Mouse (Mus musculus) adrenal gland, postnatal 14 days (tissue): ENCODE data around the gene Slc22a20. TPM values are rescaled to one million over a fixed set of nuclear protein-coding genes. Genes with fewer than 3 reads are reported as not detected.
A peak's percentile ranks its signal among the peaks of the same experiment; 100 is the strongest.

ENCODE experiments used
- DNase-seq: peaks from one replicate; pipeline ENCODE4 v3.0.0; 2021; ENCODE audit warnings: mixed read lengths
- long read RNA-seq, 2 experiments: library from polyadenylated mRNA; stranded (forward); transcript quantifications; one replicate each; pipeline ENCODE4 v2.0.0; 2021
- total RNA-seq: library from RNA; stranded (reverse); gene quantifications from 2 replicates; pipeline ENCODE4 v1.2.3, GENCODE M21; 2021

Gene Slc22a20
- total RNA-seq = not detected in 2 replicates
- long read RNA-seq, experiment 1 = 0 reads
- long read RNA-seq, experiment 2 = 0 reads

- DNase-seq = no peak
Measured at GRCm38 (mm10) chr19:5986043-5986442, at the start of gene Slc22a20. Gene Slc22a20 (minus strand): TSS chr19:5986143.

GRCm38 (mm10) chr19:6030520-6031280, 44.8 kb upstream of the Slc22a20 start:
- DNase-seq = no peak

GRCm38 (mm10) chr19:6029426-6029825, 43.5 kb upstream of the Slc22a20 start:
- DNase-seq = no peak

- no peak for DNase-seq
Measured at GRCm38 (mm10) chr19:6028991-6029390, 43.0 kb upstream of the Slc22a20 start.

- DNase-seq = peak; percentile 81
Measured at GRCm38 (mm10) chr19:6023930-6024329, 38.0 kb upstream of the Slc22a20 start.

- DNase-seq = no peak
Measured at GRCm38 (mm10) chr19:6023059-6023458, 37.1 kb upstream of the Slc22a20 start.

- DNase-seq = no peak
Measured at GRCm38 (mm10) chr19:6020276-6020675, 34.3 kb upstream of the Slc22a20 start.

DNA sequence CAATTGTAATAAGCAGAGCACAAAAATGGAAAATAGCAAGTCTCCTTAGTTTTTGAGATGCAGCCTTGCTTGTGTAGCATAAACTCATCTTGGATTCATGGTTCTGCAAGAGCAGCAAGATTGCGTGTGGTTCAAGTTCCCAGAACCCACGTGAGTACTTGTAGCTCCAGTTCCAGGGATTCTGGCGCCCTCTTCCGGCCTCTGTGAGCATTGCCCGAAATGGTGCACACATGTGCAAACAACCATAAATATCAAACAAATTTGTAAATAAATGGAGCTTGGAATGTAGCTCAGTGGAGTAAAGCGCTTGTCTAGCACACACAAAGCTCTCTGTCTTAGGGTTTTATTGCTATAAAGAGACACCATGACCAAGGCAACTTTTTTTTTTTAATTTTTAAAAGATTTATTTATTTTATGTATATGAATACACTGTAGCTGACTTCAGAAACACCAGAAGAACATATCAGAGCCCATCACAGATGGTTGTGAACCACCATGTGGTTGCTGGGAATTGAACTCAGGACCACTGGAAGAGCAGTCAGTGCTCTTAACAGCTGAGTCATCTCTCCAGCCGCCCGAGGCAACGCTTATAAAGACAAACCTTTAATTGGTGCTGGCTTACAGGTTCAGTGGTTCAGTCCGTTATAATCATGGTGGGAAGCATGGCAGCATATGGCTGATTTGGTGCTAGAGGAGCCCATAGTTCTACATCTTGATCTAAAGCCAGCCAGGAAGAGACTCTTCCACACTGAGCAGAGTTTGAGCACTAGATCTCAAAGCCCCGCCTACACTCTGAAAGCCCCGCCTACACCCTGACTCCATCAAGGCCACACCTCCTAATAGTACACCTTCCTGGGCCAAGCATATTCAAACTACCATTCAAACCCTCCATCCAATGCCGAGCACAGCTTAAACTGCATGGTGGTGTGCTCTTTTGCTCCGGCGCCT, 32.5 kb upstream of the Slc22a20 start:
- peak; percentile 94 for DNase-seq

GRCm38 (mm10) chr19:6016532-6016931, 30.6 kb upstream of the Slc22a20 start:
- peak; percentile 18 for DNase-seq

GRCm38 (mm10) chr19:6015511-6016315, 29.8 kb upstream of the Slc22a20 start, which contains the start of gene Capn1:
Gene Capn1 (minus strand): TSS chr19:6015897.
- peak; percentile 88 for DNase-seq

DNA sequence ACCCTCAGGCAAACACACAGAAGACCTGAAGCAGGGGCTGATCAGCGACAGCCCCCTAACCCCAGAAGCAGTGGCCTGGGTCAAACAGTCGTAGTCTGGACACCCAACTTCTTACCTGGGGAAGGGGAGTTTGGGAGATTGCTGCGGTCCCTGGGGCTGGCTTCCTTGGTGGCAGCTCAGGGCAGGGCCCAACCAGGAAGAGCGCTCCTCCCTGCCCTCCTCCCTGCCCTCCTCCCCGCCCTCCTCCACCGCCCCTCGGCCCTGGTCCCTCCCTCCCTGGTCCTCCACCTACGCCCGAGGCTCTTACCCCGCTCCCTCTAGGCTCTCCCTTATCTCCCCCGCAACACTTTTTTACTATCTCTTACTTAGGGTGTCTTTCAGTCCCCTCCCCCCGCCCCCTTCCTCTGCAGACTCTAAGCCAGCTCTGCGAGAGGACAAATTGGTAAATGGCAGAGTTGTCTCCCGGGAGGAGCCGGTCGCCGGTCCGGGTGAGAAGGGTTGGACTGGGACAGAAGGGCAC, 29.1 kb upstream of the Slc22a20 start:
- peak; percentile 74 for DNase-seq

- no peak for DNase-seq
Measured at GRCm38 (mm10) chr19:6013691-6014090, 27.7 kb upstream of the Slc22a20 start.

DNA sequence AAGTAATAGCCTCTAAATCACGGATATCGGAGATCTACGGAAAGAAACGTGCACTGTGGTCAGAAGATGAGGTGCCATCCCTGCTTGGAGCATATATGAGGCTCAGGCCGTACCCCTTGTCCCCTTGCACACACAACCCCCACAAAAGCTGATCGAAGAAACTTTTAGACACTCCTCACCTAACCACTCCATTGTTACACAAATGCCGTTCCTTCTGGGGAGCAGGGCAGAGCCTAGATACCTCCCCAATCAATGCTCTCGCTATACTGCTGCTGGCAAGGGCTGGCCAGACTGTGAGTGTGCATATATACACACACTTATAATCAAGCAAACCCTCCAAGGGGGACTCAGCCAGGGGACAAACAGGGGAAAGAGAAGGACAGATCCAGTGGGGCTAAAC, 23.2 kb upstream of the Slc22a20 start:
- DNase-seq = no peak

GRCm38 (mm10) chr19:6007013-6007412, 21.1 kb upstream of the Slc22a20 start:
- no peak for DNase-seq

DNA sequence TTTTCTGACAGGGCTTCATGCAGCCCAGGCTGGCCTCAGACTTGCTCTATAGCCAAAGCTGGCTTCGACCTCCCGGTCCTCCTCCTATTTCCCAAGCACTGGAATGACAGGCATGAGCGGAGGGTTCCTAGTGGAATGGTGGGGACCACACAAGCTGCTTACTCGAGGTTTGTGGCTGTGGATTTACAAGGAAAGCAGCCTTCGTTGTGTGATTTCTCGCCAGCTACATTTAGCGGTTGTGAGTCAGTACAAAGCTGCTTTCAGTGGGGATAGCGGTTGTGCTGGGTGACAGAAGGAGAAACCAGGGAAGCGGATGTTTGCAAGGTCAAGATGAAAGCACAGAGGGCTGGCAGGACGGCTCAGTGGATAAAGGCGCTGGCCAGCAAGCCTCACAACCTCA, 19.6 kb upstream of the Slc22a20 start:
- DNase-seq = no peak

DNA sequence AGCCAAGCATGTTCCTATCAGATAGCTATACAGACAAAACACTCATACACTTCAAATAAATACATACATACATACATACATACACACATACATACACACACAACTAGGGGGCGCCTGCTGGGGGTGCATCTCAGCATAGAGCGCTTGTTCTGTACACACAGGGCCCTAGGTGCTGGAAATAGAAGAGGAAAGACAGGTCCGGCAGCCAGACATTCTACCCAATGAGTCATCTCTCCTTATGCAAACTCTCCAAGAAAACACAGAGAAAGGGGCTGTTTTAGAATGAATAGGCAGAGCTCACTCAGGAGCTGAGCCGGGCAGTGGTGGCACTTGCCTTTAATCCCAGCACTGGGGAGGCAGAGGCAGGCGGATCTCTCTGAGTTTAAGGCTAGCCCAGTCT, 14.0 kb upstream of the Slc22a20 start:
- DNase-seq = no peak

DNA sequence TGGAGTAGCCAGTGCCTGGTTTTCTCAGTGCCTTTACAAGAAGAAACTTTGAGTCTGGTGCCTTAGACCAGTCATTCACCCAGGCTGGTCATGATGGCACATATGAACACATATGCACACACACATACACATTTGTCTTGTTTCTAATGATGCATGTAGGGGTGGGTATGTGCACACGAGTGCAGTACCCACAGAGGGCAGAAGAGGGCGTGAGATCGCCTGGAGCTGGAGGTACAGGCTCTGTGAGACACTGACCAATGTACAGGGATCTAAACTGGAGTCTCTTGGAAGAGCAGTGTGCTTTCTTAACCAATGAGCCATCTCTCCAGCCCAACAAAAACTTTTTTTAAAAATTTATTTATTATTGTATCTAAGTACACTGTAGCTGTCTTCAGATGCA, 12.2 kb upstream of the Slc22a20 start:
- no peak for DNase-seq

- DNase-seq = no peak
Measured at GRCm38 (mm10) chr19:5994711-5995110, 8.8 kb upstream of the Slc22a20 start.

- no peak for DNase-seq
Measured at GRCm38 (mm10) chr19:5992012-5992411, 6.1 kb upstream of the Slc22a20 start.

DNA sequence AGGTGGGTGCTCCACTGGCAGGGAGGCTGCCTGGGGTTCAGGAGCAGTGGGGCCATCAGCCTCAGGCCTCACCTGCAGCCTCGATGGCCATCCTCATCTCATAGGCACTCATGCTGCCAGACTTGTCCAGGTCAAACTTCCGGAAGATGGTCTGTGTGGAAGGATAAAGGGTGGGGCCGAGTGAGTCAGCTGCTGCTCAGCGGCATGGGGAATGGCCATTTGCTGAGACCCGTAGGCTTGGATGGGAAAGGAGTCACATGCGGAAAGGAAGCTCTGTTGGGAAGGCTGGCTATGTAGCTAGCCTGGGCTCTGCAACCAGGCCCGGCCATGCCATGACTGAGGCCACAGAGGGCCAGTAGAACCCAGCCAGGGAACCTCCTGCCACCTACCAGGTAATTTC, 5.5 kb upstream of the Slc22a20 start:
- DNase-seq = no peak

DNA sequence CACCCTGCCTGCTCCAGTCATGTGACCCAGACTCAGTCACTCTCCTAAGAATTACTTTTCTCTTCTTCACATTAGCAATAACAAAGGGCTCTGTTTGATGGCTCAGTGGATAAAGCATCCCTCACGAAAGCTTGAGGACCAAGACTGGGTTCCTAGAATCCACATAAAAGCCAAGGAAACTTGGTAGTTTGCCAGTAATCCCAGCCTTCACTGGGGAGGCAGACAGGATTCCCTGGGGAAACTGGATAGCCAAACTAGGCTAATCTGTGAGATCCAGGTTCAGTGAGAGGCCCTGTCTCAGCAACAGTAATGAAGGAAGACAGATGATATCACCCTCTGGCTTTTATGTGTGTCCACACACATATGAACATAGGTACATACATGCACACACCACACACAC, 5.0 kb upstream of the Slc22a20 start:
- DNase-seq = no peak

- DNase-seq = no peak
Measured at GRCm38 (mm10) chr19:5990033-5990432, 4.1 kb upstream of the Slc22a20 start.
